ENCODE assay signal across 30 mouse cellular contexts in the genomic region with DNA sequence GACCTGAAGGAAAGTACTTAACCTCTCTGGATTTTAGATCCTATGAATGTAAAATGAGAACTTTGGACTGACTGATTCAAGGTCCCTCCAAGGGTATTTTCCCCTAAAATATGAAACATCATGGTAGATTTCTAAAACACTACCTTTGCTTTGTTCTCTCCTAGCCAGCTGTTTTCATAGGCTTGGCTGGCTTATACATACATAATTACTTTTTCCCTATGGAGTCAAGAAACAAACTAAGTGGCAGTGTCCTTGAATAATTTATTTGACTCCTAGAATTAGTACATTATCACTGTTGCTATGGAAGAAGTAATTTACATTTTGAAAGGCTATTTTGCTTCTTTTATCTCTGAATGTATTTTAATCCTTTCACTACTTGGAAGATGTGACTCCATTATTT.
A peak's percentile ranks its signal among the peaks of the same experiment; 100 is the strongest.
DNase-seq lines count a peak whose midpoint lies in the region; ATAC-seq lines count a peak whose summit lies in the region.
"Had no signal": no experiment of that assay in that cellular context is flagged by ENCODE, and none has a peak within 500 bp of the region (broad histone marks: within the 10 kb centered on the region; RNA-seq: fewer than 3 reads in every experiment).

No protein-coding gene starts in this region.

- no peaks in the 10 kb centered on the region for H3K9me3 ChIP-seq in midbrain, embryonic 12.5 days
- H3K9me3 ChIP-seq in midbrain, embryonic 10.5 days (replicated peaks): no peaks in the 10 kb centered on the region
- H3K9me3 ChIP-seq in midbrain, embryonic 15.5 days: no peaks in the 10 kb centered on the region
- H3K9me3 ChIP-seq: embryonic facial prominence, embryonic 10.5 days; embryonic facial prominence, embryonic 13.5 days; forebrain, embryonic 12.5 days; forebrain, embryonic 15.5 days; G1E; heart, embryonic 12.5 days; heart, embryonic 15.5 days; hindbrain, embryonic 12.5 days; hindbrain, embryonic 15.5 days had no signal

- H3K9ac ChIP-seq in midbrain, embryonic 12.5 days (replicated peaks): no peak overlapping the region
- no peak overlapping the region for H3K9ac ChIP-seq in midbrain, embryonic 15.5 days
- H3K9ac ChIP-seq: embryonic facial prominence, embryonic 13.5 days; forebrain, embryonic 12.5 days; forebrain, embryonic 15.5 days; heart, embryonic 12.5 days; heart, embryonic 15.5 days; hindbrain, embryonic 12.5 days; hindbrain, embryonic 15.5 days had no signal

- no peak overlapping the region for H3K27ac ChIP-seq in midbrain, embryonic 12.5 days (replicated peaks)
- no peak overlapping the region for H3K27ac ChIP-seq in midbrain, embryonic 10.5 days (replicated peaks)
- peak overlapping the region; percentile 34; the same call in 1 of the 2 replicates for H3K27ac ChIP-seq in midbrain, embryonic 15.5 days
- H3K27ac ChIP-seq: embryonic facial prominence, embryonic 10.5 days; embryonic facial prominence, embryonic 13.5 days; forebrain, embryonic 12.5 days; forebrain, embryonic 15.5 days; heart, embryonic 15.5 days; hindbrain, embryonic 12.5 days; hindbrain, embryonic 15.5 days had no signal

- 0 out of 2 replicates have a peak, but pooled peaks cover 3% of the 10 kb centered on the region for H3K4me1 ChIP-seq in midbrain, embryonic 12.5 days
- H3K4me1 ChIP-seq in midbrain, embryonic 10.5 days: no peaks in the 10 kb centered on the region
- H3K4me1 ChIP-seq in midbrain, embryonic 15.5 days: no peaks in the 10 kb centered on the region
- H3K4me1 ChIP-seq: embryonic facial prominence, embryonic 10.5 days; embryonic facial prominence, embryonic 13.5 days; forebrain, embryonic 12.5 days; forebrain, embryonic 15.5 days; heart, embryonic 12.5 days; heart, embryonic 15.5 days; hindbrain, embryonic 15.5 days had no signal

- no peaks in the 10 kb centered on the region for H3K27me3 ChIP-seq in midbrain, embryonic 12.5 days
- no peaks in the 10 kb centered on the region for H3K27me3 ChIP-seq in midbrain, embryonic 10.5 days (ENCODE audit: low read depth, poor library complexity, severe bottlenecking)
- H3K27me3 ChIP-seq in midbrain, embryonic 15.5 days (replicated peaks): no peaks in the 10 kb centered on the region
- H3K27me3 ChIP-seq: CH12.LX; embryonic facial prominence, embryonic 13.5 days; forebrain, embryonic 12.5 days; forebrain, embryonic 15.5 days; heart, embryonic 12.5 days; heart, embryonic 15.5 days; hindbrain, embryonic 12.5 days; hindbrain, embryonic 15.5 days had no signal

- H3K4me3 ChIP-seq in midbrain, embryonic 12.5 days: no peak overlapping the region
- H3K4me3 ChIP-seq in midbrain, embryonic 10.5 days: no peak overlapping the region
- no peak overlapping the region for H3K4me3 ChIP-seq in midbrain, embryonic 15.5 days
- H3K4me3 ChIP-seq: embryonic facial prominence, embryonic 10.5 days; embryonic facial prominence, embryonic 13.5 days; erythroblast, embryonic 14.5 days; forebrain, embryonic 12.5 days; forebrain, embryonic 15.5 days; heart, embryonic 12.5 days; heart, embryonic 15.5 days; hindbrain, embryonic 12.5 days; hindbrain, embryonic 15.5 days had no signal

- peak; percentile 59 for ATAC-seq in midbrain, embryonic 12.5 days (ENCODE audit: low FRiP score, low read depth)
- peak; percentile 59; the same call in 1 of the 2 replicates for ATAC-seq in midbrain, embryonic 15.5 days (replicated peaks)
- ATAC-seq in activated CD4-positive, CD25-positive, alpha-beta regulatory T cell, adult 4 months: no peak
- ATAC-seq: forebrain, embryonic 15.5 days; Patski had no signal

- DNase-seq in midbrain, embryonic 10.5 days (ENCODE audit: low spot score): no peak
- DNase-seq in retina, postnatal 1 day: peak; percentile 4
- DNase-seq in kidney, adult 18-20 months: no peak
- DNase-seq: adrenal gland, adult 2 months; adrenal gland, postnatal 14 days; B cell, adult 2 months; cerebellum, adult 11-12 months; cerebellum, adult 8-10 months; cerebellum, postnatal 10 days; cerebellum, postnatal 36 days; embryo, embryonic 11 days; gastrocnemius, postnatal 25 days; heart, adult 18-20 months; heart, postnatal 10 days; heart, postnatal 4 days had no signal

- H3K36me3 ChIP-seq in midbrain, embryonic 12.5 days: no peaks in the 10 kb centered on the region
- no peaks in the 10 kb centered on the region for H3K36me3 ChIP-seq in midbrain, embryonic 10.5 days
- no peaks in the 10 kb centered on the region for H3K36me3 ChIP-seq in midbrain, embryonic 15.5 days (replicated peaks)
- H3K36me3 ChIP-seq: embryonic facial prominence, embryonic 10.5 days; embryonic facial prominence, embryonic 13.5 days; forebrain, embryonic 12.5 days; forebrain, embryonic 15.5 days; G1E; heart, embryonic 12.5 days; heart, embryonic 15.5 days; hindbrain, embryonic 12.5 days; hindbrain, embryonic 15.5 days had no signal

- H3K4me2 ChIP-seq in midbrain, embryonic 12.5 days (replicated peaks): no peak overlapping the region
- no peak overlapping the region for H3K4me2 ChIP-seq in midbrain, embryonic 15.5 days
- H3K4me2 ChIP-seq: embryonic facial prominence, embryonic 13.5 days; forebrain, embryonic 12.5 days; forebrain, embryonic 15.5 days; heart, embryonic 12.5 days; heart, embryonic 15.5 days; hindbrain, embryonic 12.5 days; hindbrain, embryonic 15.5 days had no signal
